Mouse (Mus musculus) lung, postnatal 0 days (tissue): ENCODE measurements at regions not wholly inside any gene's neighbourhood (a gene's known extent, or its start where the extent isn't known, plus 50 kb on each side); places are given as distances from the start of the nearest gene placed in this dataset.

Experiments used
- CTCF ChIP-seq: IDR thresholded peaks from 2 replicates; pipeline ENCODE4 v1.5.1; 2016; ENCODE audit warnings: antibody characterized with exemption, mild to moderate bottlenecking
- EP300 ChIP-seq: IDR thresholded peaks from 2 replicates; pipeline ENCODE4 v1.6.1; 2016; ENCODE audit warnings: antibody characterized with exemption, mild to moderate bottlenecking, control low read depth

GRCm38 (mm10) chr10:60995908-60996640 lies 93.1 kb upstream of the Pcbd1 start:
- TF ChIP-seq CTCF: no peak
- no peak for TF ChIP-seq EP300
